Mouse (Mus musculus) forebrain, embryonic 12.5 days (tissue): ENCODE data around the gene Carmil3. TPM values are rescaled to one million over a fixed set of nuclear protein-coding genes. Genes with fewer than 3 reads are reported as not detected.

Experiments
- ATAC-seq: fragments of 200-750 bp; cut with Nextera tagmentation; 2 replicates; pipeline ENCODE4 v1.8.0; 2017; ENCODE audit warnings: moderate TSS enrichment; ENCODE audit not compliant: low FRiP score
- H3K27ac ChIP-seq: fragments of 300-500 bp; sonication (generic); 2 replicates; pipeline ENCODE4 v1.5.1; 2016; ENCODE audit warnings: mild to moderate bottlenecking
- H3K27me3 ChIP-seq: fragments of 300-500 bp; sonication (generic); 2 replicates; pipeline ENCODE4 v1.6.1; 2016; ENCODE audit warnings: mild to moderate bottlenecking
- H3K36me3 ChIP-seq: fragments of 300-500 bp; sonication (generic); replicated peaks from 2 replicates; pipeline ENCODE4 v1.6.1; 2016; ENCODE audit warnings: mild to moderate bottlenecking
- H3K4me1 ChIP-seq: fragments of 300-500 bp; sonication (generic); 2 replicates; pipeline ENCODE4 v1.6.1; 2016
- H3K4me2 ChIP-seq: fragments of 300-500 bp; sonication (generic); 2 replicates; pipeline ENCODE4 v1.6.1; 2016; ENCODE audit warnings: mild to moderate bottlenecking, moderate library complexity
- H3K4me3 ChIP-seq: fragments of 300-500 bp; sonication (generic); replicated peaks from 2 replicates; pipeline ENCODE4 v1.5.1; 2016; ENCODE audit warnings: mild to moderate bottlenecking
- H3K9ac ChIP-seq: fragments of 300-500 bp; sonication (generic); 2 replicates; pipeline ENCODE4 v1.6.1; 2016; ENCODE audit warnings: mild to moderate bottlenecking
- H3K9me3 ChIP-seq: fragments of 300-500 bp; sonication (generic); 2 replicates; pipeline ENCODE4 v1.6.1; 2016
- WGBS: fragments of 180-500 bp; shearing (Covaris S2); methylation state at CpG from one replicate; pipeline ENCODE4 v1.1.7; 2016; 5-methylcytosine and 5-hydroxymethylcytosine counted together
- polyA plus RNA-seq: library from polyadenylated mRNA; unstranded; fragments of >200 nt; fragmentation: Nextera tagmentation; extraction: Ambion mirVana; gene quantifications from 2 replicates; pipeline ENCODE4 v1.2.1, GENCODE M21; 2016

The Carmil3 gene
- polyA plus RNA-seq, 1 experiment from 2014 or later = 17.8 TPM

DNA sequence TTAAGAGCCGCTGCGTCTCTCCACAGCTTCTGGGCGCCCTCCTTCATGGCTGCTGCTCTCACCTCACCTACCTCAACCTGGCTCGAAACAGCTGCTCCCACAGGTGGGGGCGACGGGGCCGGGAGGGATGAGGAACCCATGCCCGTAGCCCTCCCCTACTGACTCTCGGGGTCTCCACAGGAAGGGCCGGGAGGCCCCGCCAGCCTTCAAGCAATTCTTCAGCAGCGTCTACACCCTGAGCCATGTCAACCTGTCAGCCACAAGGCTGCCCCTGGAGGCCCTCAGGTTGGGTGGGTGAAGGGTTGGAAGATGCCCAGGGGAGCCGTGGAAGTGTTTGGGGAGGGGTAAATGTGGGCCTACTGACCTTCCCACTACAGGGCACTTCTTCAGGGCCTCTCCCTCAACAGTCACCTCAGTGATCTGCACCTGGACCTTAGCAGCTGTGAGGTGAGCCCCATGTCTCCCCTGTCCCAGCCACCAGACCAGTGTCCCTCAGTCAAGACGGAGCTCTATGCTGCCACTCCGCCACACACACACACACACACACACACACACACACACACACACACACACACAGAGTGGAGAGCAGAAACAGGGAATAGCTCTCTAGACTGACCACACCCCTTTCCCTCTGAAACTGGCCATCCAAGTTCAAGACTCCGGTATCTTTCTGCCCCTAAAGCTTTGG lies 6.5 kb downstream of the Carmil3 start:
- Histone ChIP-seq H3K36me3 (peaks cover 66% of the 10 kb centered on the region), H3K9ac (no peak overlapping the region)
- peak; percentile 30; the same call in 1 of the 2 replicates for ATAC-seq

DNA sequence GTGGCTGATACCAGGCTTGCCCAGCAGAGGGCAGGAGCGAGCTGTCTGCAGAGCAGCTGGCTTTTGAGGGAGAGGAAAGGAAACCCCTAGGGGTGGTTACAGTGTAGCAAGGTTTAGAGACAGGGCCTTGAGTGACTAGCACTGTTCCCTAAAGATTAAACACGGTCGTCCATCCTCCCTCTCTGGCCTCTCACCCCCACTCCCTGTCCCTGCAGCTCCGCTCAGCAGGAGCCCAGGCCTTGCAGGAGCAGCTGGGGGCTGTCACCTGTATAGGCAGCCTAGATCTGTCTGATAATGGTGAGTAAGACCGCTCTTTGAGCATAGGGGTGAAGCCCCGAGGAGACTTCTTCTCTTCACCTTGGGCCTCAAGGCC lies 7.0 kb downstream of the Carmil3 start:
- H3K9ac ChIP-seq = 0 out of 2 replicates have a peak overlapping the region, but pooled peaks have one; percentile 21
- no peak overlapping the region for H3K4me3 ChIP-seq
- peaks cover 72% of the 10 kb centered on the region for H3K36me3 ChIP-seq

More for the DNA sequence above, 6.5 kb downstream of the Carmil3 start:
- no peak overlapping the region for H3K4me2 ChIP-seq
- H3K9me3 ChIP-seq = no peaks in the 10 kb centered on the region
- 76% methylated on average over 16 of the region's 16 CpGs for WGBS
- H3K4me3 ChIP-seq = no peak overlapping the region
- H3K27ac ChIP-seq = no peak overlapping the region
- no peaks in the 10 kb centered on the region for H3K27me3 ChIP-seq
- peaks cover 13% of the 10 kb centered on the region for H3K4me1 ChIP-seq

DNA sequence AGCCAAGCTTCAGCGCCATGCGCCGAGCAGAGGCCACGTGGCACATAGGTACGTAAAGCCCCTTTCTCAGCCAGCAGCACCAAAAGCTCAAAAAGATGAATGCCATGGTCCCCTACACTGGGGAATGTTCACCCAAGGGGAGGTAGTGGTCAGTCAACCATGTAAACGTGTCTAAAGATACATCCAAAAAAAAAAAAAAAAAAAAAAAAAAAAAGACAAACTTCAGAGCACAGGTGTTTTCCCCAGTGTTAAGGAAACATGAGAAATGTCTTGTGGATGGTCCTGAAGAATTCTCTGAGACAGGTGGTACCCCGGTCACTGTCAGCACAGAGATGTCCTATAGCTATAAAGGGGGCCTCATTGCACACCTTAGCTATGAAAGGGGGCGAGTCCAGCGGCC lies 15.2 kb downstream of the Carmil3 start:
- Histone ChIP-seq H3K9me3 (no peaks in the 10 kb centered on the region), H3K4me1 (peaks cover 4% of the 10 kb centered on the region; the same call in 1 of the 2 replicates), H3K27me3 (0 out of 2 replicates have a peak, but pooled peaks cover 3% of the 10 kb centered on the region), H3K9ac (no peak overlapping the region), H3K36me3 (peaks cover 28% of the 10 kb centered on the region), H3K4me3 (no peak overlapping the region), H3K4me2 (no peak overlapping the region), H3K27ac (no peak overlapping the region)
- no peak for ATAC-seq
- 85% methylated on average over 9 of the region's 9 CpGs for WGBS

More for the DNA sequence above, 7.0 kb downstream of the Carmil3 start:
- Histone ChIP-seq H3K27ac (no peak overlapping the region), H3K27me3 (no peaks in the 10 kb centered on the region), H3K4me1 (peaks cover 7% of the 10 kb centered on the region; the same call in 1 of the 2 replicates), H3K9me3 (no peaks in the 10 kb centered on the region), H3K4me2 (no peak overlapping the region)
- peak; percentile 68 for ATAC-seq
- WGBS = 32% methylated on average over 6 of the region's 6 CpGs

DNA sequence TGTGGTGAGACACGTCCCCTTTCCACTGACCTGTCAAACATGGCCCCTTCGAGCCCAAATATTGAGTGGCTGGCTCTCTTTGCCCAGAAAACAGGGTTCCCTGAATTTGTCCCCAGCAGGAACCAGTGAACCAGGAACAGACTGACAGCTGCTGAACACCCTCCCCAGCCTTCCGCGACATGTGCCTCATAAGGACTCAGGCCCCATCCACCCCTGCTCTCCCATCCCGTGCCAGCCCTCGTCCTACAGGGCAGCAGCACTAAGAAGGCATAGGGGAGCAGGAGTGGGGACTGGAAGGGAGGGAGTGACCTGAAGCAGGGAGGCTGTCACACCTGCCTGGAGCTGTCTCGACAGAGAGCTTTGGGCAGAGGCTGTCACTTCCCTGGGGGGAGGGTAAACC lies 17.4 kb downstream of the Carmil3 start:
- peaks cover 13% of the 10 kb centered on the region for H3K27me3 ChIP-seq
- H3K4me2 ChIP-seq = no peak overlapping the region
- no peak for ATAC-seq
- no peak overlapping the region for H3K27ac ChIP-seq
- no peaks in the 10 kb centered on the region for H3K9me3 ChIP-seq
- H3K4me1 ChIP-seq = peaks cover 8% of the 10 kb centered on the region; the same call in 1 of the 2 replicates
- 66% methylated on average over 7 of the region's 7 CpGs for WGBS
- H3K4me3 ChIP-seq = no peak overlapping the region
- peaks cover 9% of the 10 kb centered on the region; the same call in 1 of the 2 replicates for H3K36me3 ChIP-seq
- no peak overlapping the region for H3K9ac ChIP-seq

DNA sequence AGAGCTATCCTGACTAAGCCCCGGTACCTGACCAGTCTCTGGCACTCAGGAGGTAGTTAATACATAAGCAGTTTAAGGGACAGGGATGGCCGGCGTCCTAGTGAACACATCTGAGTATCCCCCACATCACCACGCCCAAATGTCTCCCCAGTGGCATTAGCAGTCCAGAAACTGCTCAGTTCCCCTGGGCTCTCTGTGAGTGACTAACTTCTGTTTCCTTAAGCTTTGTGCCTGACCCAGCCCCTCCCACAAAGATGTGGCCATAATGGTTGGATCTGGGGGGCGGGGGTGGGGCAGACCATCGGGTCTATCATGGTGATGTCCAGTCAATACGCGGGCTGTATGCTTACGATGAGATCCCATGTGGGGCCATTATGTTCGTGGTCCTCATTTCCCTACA lies 19.1 kb downstream of the Carmil3 start:
- H3K27ac ChIP-seq = no peak overlapping the region
- no peak for ATAC-seq
- H3K36me3 ChIP-seq = peaks cover under 1% of the 10 kb centered on the region; the same call in 1 of the 2 replicates
- WGBS = 84% methylated on average over 10 of the region's 10 CpGs
- peaks cover 13% of the 10 kb centered on the region for H3K27me3 ChIP-seq
- H3K9me3 ChIP-seq = no peaks in the 10 kb centered on the region
- H3K4me3 ChIP-seq = no peak overlapping the region
- no peak overlapping the region for H3K9ac ChIP-seq
- H3K4me2 ChIP-seq = no peak overlapping the region
- H3K4me1 ChIP-seq = peaks cover 8% of the 10 kb centered on the region; the same call in 1 of the 2 replicates

DNA sequence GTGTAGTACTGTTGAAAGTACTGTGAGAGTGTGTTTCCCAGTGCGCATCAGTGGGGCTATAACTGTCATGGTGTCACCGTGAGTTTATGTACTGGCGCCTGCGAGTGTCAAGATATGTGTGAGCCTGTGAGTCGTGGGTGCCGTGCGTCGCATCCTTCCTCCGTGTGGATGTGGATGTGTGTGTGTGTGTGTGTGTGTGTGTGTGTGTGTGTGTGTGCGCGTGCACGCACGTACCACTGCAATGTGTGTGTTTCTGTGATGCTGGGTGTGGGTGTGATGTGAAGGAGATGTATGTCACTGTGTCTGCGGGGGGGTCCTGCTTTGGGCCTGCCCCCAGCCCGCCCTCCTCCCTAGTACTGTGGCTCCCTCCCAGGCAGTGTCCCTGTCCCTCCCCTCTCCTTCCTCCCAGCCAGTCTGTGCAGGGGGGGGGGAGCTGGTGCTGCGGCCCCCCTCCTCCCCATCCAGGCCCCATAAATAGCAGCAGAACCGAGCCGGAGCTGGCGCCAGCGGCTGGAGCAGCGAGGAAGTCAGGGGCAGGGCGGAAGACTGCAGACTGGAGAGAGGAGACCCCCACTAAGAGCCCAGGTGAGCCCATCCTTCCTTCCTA lies 19.8 kb downstream of the Carmil3 start, which contains the start of gene Cpne6:
Cpne6 (plus strand) TSS at position 321 of the 607 bp plus-strand sequence.
- H3K9ac ChIP-seq = no peak within 1 kb of the TSS
- H3K4me3 ChIP-seq = no peak within 1 kb of the TSS
- ATAC-seq = no peak
- no peaks in the 10 kb centered on the region for H3K9me3 ChIP-seq
- H3K4me2 ChIP-seq = no peak within 1 kb of the TSS
- H3K27ac ChIP-seq = no peak within 1 kb of the TSS
- peaks cover 8% of the 10 kb centered on the region; the same call in 1 of the 2 replicates for H3K4me1 ChIP-seq
- H3K27me3 ChIP-seq = peaks cover 13% of the 10 kb centered on the region
- no peaks in the 10 kb centered on the region; the same call in 1 of the 2 replicates for H3K36me3 ChIP-seq
- 70% methylated on average over 21 of the region's 22 CpGs for WGBS

DNA sequence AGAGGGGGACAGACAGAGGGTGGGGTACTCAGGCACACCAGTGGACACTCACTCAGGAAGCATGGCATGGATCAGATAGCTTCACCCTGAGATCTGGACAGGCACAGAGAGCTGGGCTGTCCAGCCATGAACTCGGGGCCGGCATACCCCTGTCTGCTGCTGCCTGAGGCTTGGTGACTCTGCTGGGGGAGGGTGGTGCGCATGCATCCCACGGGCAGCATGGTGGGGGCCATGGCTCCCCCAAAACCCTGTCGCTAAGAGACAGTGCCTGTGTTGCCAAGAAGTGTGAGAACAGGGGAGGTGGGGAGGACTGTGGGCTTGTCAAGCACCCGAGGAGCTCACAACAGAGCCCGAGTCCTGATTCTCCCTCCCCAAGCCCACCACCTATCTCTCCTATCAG lies 20.6 kb downstream of the Carmil3 start:
- 75% methylated on average over 7 of the region's 7 CpGs for WGBS

DNA sequence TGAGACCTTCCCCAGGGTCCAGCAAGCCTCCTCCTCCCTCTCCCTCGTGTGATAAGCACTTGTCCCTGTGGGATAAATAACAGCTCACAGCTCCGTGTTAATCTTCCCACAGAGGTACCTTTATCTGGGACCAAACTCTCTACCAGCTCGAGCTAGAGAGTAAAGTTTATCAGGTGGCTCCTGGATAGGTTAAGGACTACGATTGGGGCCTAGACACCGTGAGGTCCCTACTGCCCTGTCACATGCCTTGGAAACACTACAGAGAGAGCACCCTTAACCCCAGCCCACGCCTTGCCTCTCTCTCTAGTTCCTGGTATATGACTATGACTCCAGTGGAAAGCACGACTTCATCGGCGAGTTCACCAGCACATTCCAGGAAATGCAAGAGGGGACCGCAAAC lies 23.5 kb downstream of the Carmil3 start:
- no peak for ATAC-seq
- Histone ChIP-seq H3K36me3 (no peaks in the 10 kb centered on the region), H3K9me3 (no peaks in the 10 kb centered on the region), H3K4me3 (no peak overlapping the region), H3K27me3 (peaks cover 20% of the 10 kb centered on the region), H3K4me2 (no peak overlapping the region), H3K4me1 (peaks cover 11% of the 10 kb centered on the region), H3K9ac (no peak overlapping the region), H3K27ac (no peak overlapping the region)
- 71% methylated on average over 10 of the region's 10 CpGs for WGBS

More for the DNA sequence above, 20.6 kb downstream of the Carmil3 start:
- Histone ChIP-seq H3K9ac (no peak overlapping the region), H3K4me3 (no peak overlapping the region), H3K27me3 (peaks cover 18% of the 10 kb centered on the region), H3K4me2 (no peak overlapping the region), H3K9me3 (no peaks in the 10 kb centered on the region), H3K27ac (no peak overlapping the region), H3K4me1 (peaks cover 8% of the 10 kb centered on the region; the same call in 1 of the 2 replicates), H3K36me3 (no peaks in the 10 kb centered on the region; the same call in 1 of the 2 replicates)
- ATAC-seq = no peak

DNA sequence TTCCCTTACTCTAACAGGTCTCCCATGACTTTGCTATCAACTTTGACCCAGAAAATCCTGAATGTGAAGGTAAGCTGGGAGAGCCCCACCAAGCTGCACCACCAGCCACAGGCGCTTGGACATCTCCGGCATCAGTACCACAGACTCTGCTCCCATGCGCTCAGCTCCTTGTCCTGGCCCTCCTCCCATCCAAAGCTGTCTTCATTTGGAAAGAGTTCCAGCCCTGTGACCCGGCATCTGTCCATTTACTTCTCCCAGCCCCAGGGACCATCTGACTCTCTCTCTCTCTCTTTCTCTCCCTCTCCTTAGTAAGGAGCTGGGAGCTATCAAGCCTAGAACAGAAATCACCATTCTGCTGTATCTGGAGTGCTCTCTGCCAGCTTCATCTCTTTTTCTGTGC lies 25.4 kb downstream of the Carmil3 start:
- no peak for ATAC-seq
- H3K27me3 ChIP-seq = peaks cover 35% of the 10 kb centered on the region
- H3K27ac ChIP-seq = no peak overlapping the region
- H3K9ac ChIP-seq = no peak overlapping the region
- 90% methylated on average over 4 of the region's 4 CpGs for WGBS
- no peaks in the 10 kb centered on the region for H3K9me3 ChIP-seq
- H3K4me3 ChIP-seq = no peak overlapping the region
- H3K36me3 ChIP-seq = no peaks in the 10 kb centered on the region
- H3K4me1 ChIP-seq = peaks cover 25% of the 10 kb centered on the region
- no peak overlapping the region for H3K4me2 ChIP-seq

DNA sequence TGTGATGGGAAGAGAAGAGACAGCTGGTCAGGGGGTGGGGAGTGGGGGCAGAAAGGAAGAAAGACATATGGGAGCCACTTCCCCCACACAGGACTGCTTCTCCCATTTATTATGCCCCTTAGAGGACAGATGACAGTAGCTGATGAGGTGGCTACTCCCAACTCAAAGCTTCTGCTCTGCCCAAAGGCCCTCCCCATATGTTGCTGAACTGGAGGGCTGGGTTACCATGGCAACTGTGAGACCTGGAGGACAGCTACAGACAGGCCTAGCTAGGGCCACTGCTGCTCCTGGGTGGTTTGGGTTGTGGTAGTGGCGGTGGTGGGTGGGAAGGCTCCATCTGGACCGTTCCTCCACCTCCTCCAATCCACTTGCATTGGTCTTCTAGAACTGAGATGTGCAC lies 28.4 kb downstream of the Carmil3 start:
- Histone ChIP-seq H3K4me1 (peaks cover 23% of the 10 kb centered on the region), H3K4me2 (no peak overlapping the region), H3K36me3 (no peaks in the 10 kb centered on the region), H3K4me3 (no peak overlapping the region), H3K9me3 (no peaks in the 10 kb centered on the region), H3K9ac (no peak overlapping the region), H3K27ac (no peak overlapping the region), H3K27me3 (peaks cover 50% of the 10 kb centered on the region)
- ATAC-seq = peak; percentile 80
- 55% methylated on average over 2 of the region's 2 CpGs for WGBS

DNA sequence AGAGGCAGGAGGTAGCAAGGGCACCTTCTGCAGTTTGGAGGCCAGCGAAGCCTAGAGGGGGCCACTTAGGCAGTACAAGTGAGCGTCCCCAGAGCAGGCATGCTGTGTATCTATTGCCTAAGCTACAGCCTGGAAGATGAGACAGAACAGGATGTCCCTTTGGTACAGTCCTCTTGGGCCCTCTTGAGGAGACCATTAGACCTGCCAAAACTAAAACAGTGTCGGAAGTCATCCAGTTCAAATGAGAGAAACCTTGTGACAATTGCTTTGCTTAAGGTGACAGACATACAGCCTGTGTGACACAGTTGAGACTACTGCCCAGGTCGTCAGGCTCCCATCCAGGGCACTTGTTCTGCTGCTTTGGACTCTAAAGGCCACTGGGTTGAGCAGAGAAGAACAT lies 29.2 kb downstream of the Carmil3 start:
- no peak overlapping the region for H3K4me2 ChIP-seq
- no peak for ATAC-seq
- H3K4me3 ChIP-seq = no peak overlapping the region
- H3K9ac ChIP-seq = no peak overlapping the region
- no peak overlapping the region for H3K27ac ChIP-seq
- peaks cover 23% of the 10 kb centered on the region for H3K4me1 ChIP-seq
- H3K27me3 ChIP-seq = peaks cover 50% of the 10 kb centered on the region
- no peaks in the 10 kb centered on the region for H3K36me3 ChIP-seq
- 58% methylated on average over 4 of the region's 4 CpGs for WGBS
- H3K9me3 ChIP-seq = no peaks in the 10 kb centered on the region

DNA sequence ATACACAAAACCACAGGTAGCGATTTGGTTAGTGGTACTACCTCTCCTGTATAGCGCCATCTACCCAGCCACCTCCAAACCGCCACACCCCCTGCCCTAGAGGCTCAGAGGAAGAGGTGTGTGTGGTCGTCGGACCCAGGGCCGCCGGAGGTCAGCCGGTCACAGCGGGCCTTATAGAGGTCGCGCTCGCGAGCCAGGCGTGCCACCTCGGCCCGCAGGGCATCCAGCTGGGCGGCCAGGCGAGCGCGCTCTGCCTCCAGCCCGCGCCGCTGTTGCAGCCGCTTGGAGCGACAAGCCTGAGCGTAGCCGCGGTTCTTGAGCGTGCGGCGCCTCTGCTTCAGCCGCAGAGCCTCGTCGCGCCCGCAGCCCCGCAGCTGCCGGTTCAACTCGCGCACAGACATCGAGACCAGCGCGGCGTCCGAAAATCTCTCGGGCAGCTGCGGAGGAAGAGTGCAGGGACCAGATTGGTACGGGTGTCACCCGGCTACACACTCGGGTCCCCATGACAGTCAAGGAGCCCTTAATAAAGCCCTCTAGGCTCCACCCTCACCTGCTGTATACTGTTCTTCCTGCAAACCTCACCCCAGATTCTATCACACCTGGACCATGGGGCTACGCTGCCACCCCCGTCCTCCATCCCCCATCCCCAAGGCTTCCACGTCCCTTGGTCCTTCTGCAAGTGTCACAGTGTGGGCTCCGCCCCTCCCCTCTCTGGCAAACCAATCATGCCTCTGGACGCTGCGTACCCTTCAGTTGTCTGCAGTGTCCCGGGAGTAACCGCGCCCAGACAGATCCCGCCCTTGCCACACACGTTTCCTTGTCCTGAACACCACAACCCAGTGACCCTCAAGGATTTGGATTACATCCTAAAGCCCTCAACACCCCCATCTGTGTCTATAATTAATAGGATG lies 30.3 kb downstream of the Carmil3 start:
- Histone ChIP-seq H3K4me2 (peak overlapping the region; percentile 96), H3K4me1 (peaks cover 23% of the 10 kb centered on the region), H3K36me3 (no peaks in the 10 kb centered on the region), H3K4me3 (peak overlapping the region; percentile 47), H3K27me3 (peaks cover 45% of the 10 kb centered on the region), H3K9ac (peak overlapping the region; percentile 48), H3K27ac (no peak overlapping the region), H3K9me3 (no peaks in the 10 kb centered on the region)
- under 1% methylated on average over 61 of the region's 61 CpGs for WGBS
- ATAC-seq = peak; percentile 59
